Mouse (Mus musculus): ENCODE data around the gene Tssc4. TPM values are rescaled to one million over a fixed set of nuclear protein-coding genes. Genes with fewer than 3 reads are reported as not detected.

Tssc4 gene
- polyA plus RNA-seq, 2 experiments = 65.0 to 130 TPM

- TF ChIP-seq POLR2A (IDR thresholded peaks at IDR 0.05; ENCODE audit: borderline replicate concordance, extremely low read depth, insufficient read depth, insufficient read length) = no peak
- H3K36me3 ChIP-seq (ENCODE audit: control insufficient read depth, insufficient read depth, low read length) = peaks cover 5% of the 10 kb centered on the region; the same call in 1 of the 2 replicates
- no peak overlapping the region for H3K4me3 ChIP-seq (replicated peaks; ENCODE audit: low read length)
- no peak overlapping the region for H3K9ac ChIP-seq (ENCODE audit: low read depth, low read length, severe bottlenecking)
- 88% methylated on average over 1 of the region's 1 CpGs for WGBS
- H3K27me3 ChIP-seq (ENCODE audit: control insufficient read depth, insufficient read depth, low read length) = no peaks in the 10 kb centered on the region
- ATAC-seq (ENCODE audit: low FRiP score, low read depth) (no peak), DNase-seq (ENCODE audit: low spot score) (no peak)
- H3K4me2 ChIP-seq (replicated peaks; ENCODE audit: low read depth, low read length, severe bottlenecking) = no peak overlapping the region
- no peaks in the 10 kb centered on the region for H3K9me3 ChIP-seq (ENCODE audit: control insufficient read depth, low read length)
- H3K27ac ChIP-seq (replicated peaks; ENCODE audit: low read depth, low read length) = no peak overlapping the region
- H3K4me1 ChIP-seq (ENCODE audit: control insufficient read depth, insufficient read depth, low read length) = no peaks in the 10 kb centered on the region
Observed at GRCm38 (mm10) chr7:143024293-143024692, 44.8 kb upstream of the Tssc4 start.

DNA sequence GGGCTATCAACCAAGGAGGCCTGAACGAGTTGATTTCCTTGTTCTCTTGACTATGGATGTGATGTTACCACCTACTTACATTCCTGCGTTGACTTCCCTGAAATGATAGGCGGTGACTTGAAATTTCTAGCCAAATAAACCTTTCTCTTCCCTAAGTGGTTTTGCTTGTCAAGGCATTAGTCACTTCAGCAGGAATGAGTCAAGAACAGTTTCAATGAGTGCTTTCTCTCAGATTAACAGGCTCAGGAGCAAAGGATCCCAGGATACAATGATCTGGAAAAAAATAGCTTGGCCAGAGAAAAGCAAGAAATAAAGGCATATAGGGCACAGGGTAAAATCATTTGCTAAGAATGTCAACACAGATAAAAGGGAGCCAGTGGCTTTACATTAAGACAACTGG, 43.6 kb upstream of the Tssc4 start:
- H3K27ac ChIP-seq (replicated peaks; ENCODE audit: low read depth, low read length) = no peak overlapping the region
- TF ChIP-seq POLR2A (IDR thresholded peaks at IDR 0.05; ENCODE audit: borderline replicate concordance, extremely low read depth, insufficient read depth, insufficient read length) = no peak
- H3K9ac ChIP-seq (ENCODE audit: low read depth, low read length, severe bottlenecking) = no peak overlapping the region
- 91% methylated on average over 3 of the region's 3 CpGs for WGBS
- peaks cover 5% of the 10 kb centered on the region; the same call in 1 of the 2 replicates for H3K36me3 ChIP-seq (ENCODE audit: control insufficient read depth, insufficient read depth, low read length)
- H3K27me3 ChIP-seq (ENCODE audit: control insufficient read depth, insufficient read depth, low read length) = no peaks in the 10 kb centered on the region
- H3K4me3 ChIP-seq (replicated peaks; ENCODE audit: low read length) = no peak overlapping the region
- no peaks in the 10 kb centered on the region for H3K9me3 ChIP-seq (ENCODE audit: control insufficient read depth, low read length)
- no peak for DNase-seq (ENCODE audit: low spot score)
- H3K4me1 ChIP-seq (ENCODE audit: control insufficient read depth, insufficient read depth, low read length) = no peaks in the 10 kb centered on the region
- no peak for ATAC-seq (ENCODE audit: low FRiP score, low read depth)
- H3K4me2 ChIP-seq (replicated peaks; ENCODE audit: low read depth, low read length, severe bottlenecking) = no peak overlapping the region

- WGBS = 89% methylated on average over 4 of the region's 4 CpGs
- Histone ChIP-seq H3K9ac (ENCODE audit: low read depth, low read length, severe bottlenecking) (no peak overlapping the region), H3K9me3 (ENCODE audit: control insufficient read depth, low read length) (no peaks in the 10 kb centered on the region), H3K27ac (replicated peaks; ENCODE audit: low read depth, low read length) (no peak overlapping the region), H3K4me1 (ENCODE audit: control insufficient read depth, insufficient read depth, low read length) (no peaks in the 10 kb centered on the region), H3K4me3 (replicated peaks; ENCODE audit: low read length) (no peak overlapping the region), H3K4me2 (replicated peaks; ENCODE audit: low read depth, low read length, severe bottlenecking) (no peak overlapping the region), H3K27me3 (ENCODE audit: control insufficient read depth, insufficient read depth, low read length) (no peaks in the 10 kb centered on the region), H3K36me3 (ENCODE audit: control insufficient read depth, insufficient read depth, low read length) (peaks cover 9% of the 10 kb centered on the region; the same call in 1 of the 2 replicates)
- TF ChIP-seq POLR2A (IDR thresholded peaks at IDR 0.05; ENCODE audit: borderline replicate concordance, extremely low read depth, insufficient read depth, insufficient read length) = no peak
- DNase-seq (ENCODE audit: low spot score) (no peak), ATAC-seq (ENCODE audit: low FRiP score, low read depth) (no peak)
Observed at GRCm38 (mm10) chr7:143027196-143027595, 41.9 kb upstream of the Tssc4 start.

GRCm38 (mm10) chr7:143031816-143032215, 37.2 kb upstream of the Tssc4 start:
- peaks cover 13% of the 10 kb centered on the region for H3K36me3 ChIP-seq (ENCODE audit: control insufficient read depth, insufficient read depth, low read length)
- H3K4me1 ChIP-seq (ENCODE audit: control insufficient read depth, insufficient read depth, low read length) = no peaks in the 10 kb centered on the region
- TF ChIP-seq POLR2A (IDR thresholded peaks at IDR 0.05; ENCODE audit: borderline replicate concordance, extremely low read depth, insufficient read depth, insufficient read length) = no peak
- no peak overlapping the region for H3K4me2 ChIP-seq (replicated peaks; ENCODE audit: low read depth, low read length, severe bottlenecking)
- WGBS = 48% methylated on average over 1 of the region's 1 CpGs
- no peaks in the 10 kb centered on the region for H3K27me3 ChIP-seq (ENCODE audit: control insufficient read depth, insufficient read depth, low read length)
- H3K4me3 ChIP-seq (replicated peaks; ENCODE audit: low read length) = no peak overlapping the region
- H3K27ac ChIP-seq (replicated peaks; ENCODE audit: low read depth, low read length) = no peak overlapping the region
- no peak for DNase-seq (ENCODE audit: low spot score)
- no peak for ATAC-seq (ENCODE audit: low FRiP score, low read depth)
- H3K9me3 ChIP-seq (ENCODE audit: control insufficient read depth, low read length) = no peaks in the 10 kb centered on the region
- no peak overlapping the region for H3K9ac ChIP-seq (ENCODE audit: low read depth, low read length, severe bottlenecking)

DNA sequence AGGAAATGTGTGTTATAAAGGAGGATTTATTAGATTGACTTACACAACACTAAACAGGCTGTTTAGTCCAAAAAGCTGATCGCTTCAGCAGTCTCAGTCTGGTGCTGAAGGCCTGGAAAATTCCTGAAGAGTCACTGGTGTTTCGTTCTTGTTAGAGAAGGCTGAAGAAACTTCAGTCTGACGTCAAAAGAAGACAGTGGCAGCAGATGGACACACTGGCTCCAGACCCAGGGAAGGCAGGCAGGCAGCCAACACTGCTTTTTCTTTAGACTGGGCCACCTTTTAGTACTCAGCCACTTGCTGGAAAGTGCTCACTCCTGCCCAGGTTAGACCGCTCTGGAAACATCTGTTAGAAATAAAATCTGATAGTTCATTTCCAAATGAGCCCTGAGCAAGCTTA, 35.5 kb upstream of the Tssc4 start:
- H3K4me2 ChIP-seq (replicated peaks; ENCODE audit: low read depth, low read length, severe bottlenecking) = no peak overlapping the region
- no peaks in the 10 kb centered on the region for H3K4me1 ChIP-seq (ENCODE audit: control insufficient read depth, insufficient read depth, low read length)
- no peaks in the 10 kb centered on the region for H3K27me3 ChIP-seq (ENCODE audit: control insufficient read depth, insufficient read depth, low read length)
- ATAC-seq (ENCODE audit: low FRiP score, low read depth) (no peak), DNase-seq (ENCODE audit: low spot score) (no peak)
- no peak overlapping the region for H3K9ac ChIP-seq (ENCODE audit: low read depth, low read length, severe bottlenecking)
- H3K9me3 ChIP-seq (ENCODE audit: control insufficient read depth, low read length) = no peaks in the 10 kb centered on the region
- H3K27ac ChIP-seq (replicated peaks; ENCODE audit: low read depth, low read length) = no peak overlapping the region
- WGBS = 84% methylated on average over 4 of the region's 4 CpGs
- TF ChIP-seq POLR2A (IDR thresholded peaks at IDR 0.05; ENCODE audit: borderline replicate concordance, extremely low read depth, insufficient read depth, insufficient read length) = no peak
- peaks cover 18% of the 10 kb centered on the region for H3K36me3 ChIP-seq (ENCODE audit: control insufficient read depth, insufficient read depth, low read length)
- H3K4me3 ChIP-seq (replicated peaks; ENCODE audit: low read length) = no peak overlapping the region

- no peak for TF ChIP-seq POLR2A (IDR thresholded peaks at IDR 0.05; ENCODE audit: borderline replicate concordance, extremely low read depth, insufficient read depth, insufficient read length)
- Histone ChIP-seq H3K9ac (ENCODE audit: low read depth, low read length, severe bottlenecking) (no peak overlapping the region), H3K36me3 (ENCODE audit: control insufficient read depth, insufficient read depth, low read length) (peaks cover 13% of the 10 kb centered on the region), H3K9me3 (ENCODE audit: control insufficient read depth, low read length) (no peaks in the 10 kb centered on the region), H3K4me1 (ENCODE audit: control insufficient read depth, insufficient read depth, low read length) (no peaks in the 10 kb centered on the region), H3K27ac (replicated peaks; ENCODE audit: low read depth, low read length) (no peak overlapping the region), H3K27me3 (ENCODE audit: control insufficient read depth, insufficient read depth, low read length) (no peaks in the 10 kb centered on the region), H3K4me2 (replicated peaks; ENCODE audit: low read depth, low read length, severe bottlenecking) (no peak overlapping the region), H3K4me3 (replicated peaks; ENCODE audit: low read length) (no peak overlapping the region)
- no peak for ATAC-seq (ENCODE audit: low FRiP score, low read depth)
- 91% methylated on average over 2 of the region's 2 CpGs for WGBS
- DNase-seq (ENCODE audit: low spot score) = no peak
Observed at GRCm38 (mm10) chr7:143034112-143034511, 34.9 kb upstream of the Tssc4 start.

Data from limb, embryonic 14.5 days (tissue).